Mouse (Mus musculus) lung, embryonic 14.5 days (tissue): ENCODE measurements at regions not wholly inside any gene's neighbourhood (a gene's known extent, or its start where the extent isn't known, plus 50 kb on each side); places are given as distances from the start of the nearest gene placed in this dataset.

Experiments used
- ATAC-seq: fragments of 200-750 bp; cut with Nextera tagmentation; 2 replicates; pipeline ENCODE4 v1.8.0; 2017; ENCODE audit warnings: mild to moderate bottlenecking, moderate TSS enrichment, moderate library complexity; ENCODE audit not compliant: insufficient read depth
- DNase-seq: peaks from one replicate; pipeline ENCODE4 v3.0.0-alpha.2; 2015
- H3K27ac ChIP-seq: fragments of 300-500 bp; sonication (generic); 2 replicates; pipeline ENCODE4 v1.5.1; 2014; ENCODE audit warnings: low read depth, mild to moderate bottlenecking, moderate library complexity
- H3K27me3 ChIP-seq: fragments of 300-500 bp; sonication (generic); 2 replicates; pipeline ENCODE4 v1.6.1; 2014; ENCODE audit warnings: low read length, control low read depth; ENCODE audit not compliant: insufficient read depth
- H3K36me3 ChIP-seq: fragments of 300-500 bp; sonication (generic); 2 replicates; pipeline ENCODE4 v1.6.1; 2014; ENCODE audit warnings: control low read depth; ENCODE audit not compliant: insufficient read depth
- H3K4me1 ChIP-seq: fragments of 300-500 bp; sonication (generic); 2 replicates; pipeline ENCODE4 v1.6.1; 2014; ENCODE audit warnings: antibody characterized with exemption, control low read depth; ENCODE audit not compliant: insufficient read depth
- H3K4me2 ChIP-seq: fragments of 300-500 bp; sonication (generic); 2 replicates; pipeline ENCODE4 v1.6.1; 2014; ENCODE audit warnings: mild to moderate bottlenecking
- H3K4me3 ChIP-seq: fragments of 300-500 bp; sonication (generic); 2 replicates; pipeline ENCODE4 v1.5.1; 2014; ENCODE audit warnings: low read depth, low read length
- H3K9ac ChIP-seq: fragments of 300-500 bp; sonication (generic); 2 replicates; pipeline ENCODE4 v1.6.1; 2014
- H3K9me3 ChIP-seq: fragments of 300-500 bp; sonication (generic); 2 replicates; pipeline ENCODE4 v1.6.1; 2016; ENCODE audit warnings: low read depth, low read length, control low read depth
- CTCF ChIP-seq: IDR thresholded peaks from 2 replicates; pipeline ENCODE4 v1.5.1; 2016; ENCODE audit warnings: antibody characterized with exemption, low read depth
- WGBS: fragments of 180-500 bp; shearing (Covaris S2); extraction: QIAGEN DNeasy Blood & Tissue Kit; methylation state at CpG from one replicate; pipeline ENCODE4 v1.1.7; 2014; 5-methylcytosine and 5-hydroxymethylcytosine counted together

DNA sequence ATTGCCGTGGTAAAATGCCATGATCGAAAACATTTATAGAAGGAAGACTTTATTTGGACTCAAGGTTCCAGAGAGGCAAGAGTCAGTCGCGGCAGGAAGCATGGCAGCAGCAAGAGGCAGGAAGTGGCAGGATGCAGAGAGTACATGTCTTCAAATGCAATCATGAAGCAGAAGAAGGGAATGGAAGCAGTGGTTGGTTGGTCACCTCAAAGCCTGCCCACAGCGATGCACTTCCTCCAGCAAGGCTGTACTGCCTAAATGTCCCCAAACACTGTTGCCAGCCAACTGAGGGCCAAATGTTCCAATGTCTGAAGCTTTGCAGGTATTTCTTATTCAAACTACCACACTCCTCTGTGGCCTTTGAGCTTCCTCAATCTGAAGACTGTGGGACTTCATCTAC is 52.6 kb upstream of the Emx2 start:
- Histone ChIP-seq H3K4me1 (no peaks in the 10 kb centered on the region), H3K27ac (no peak overlapping the region), H3K9me3 (no peaks in the 10 kb centered on the region), H3K36me3 (no peaks in the 10 kb centered on the region), H3K27me3 (0 out of 2 replicates have a peak, but pooled peaks cover 4% of the 10 kb centered on the region), H3K9ac (no peak overlapping the region), H3K4me2 (no peak overlapping the region), H3K4me3 (no peak overlapping the region)
- 83% methylated on average over 5 of the region's 5 CpGs for WGBS
- DNase-seq = no peak
- no peak for TF ChIP-seq CTCF
- no peak for ATAC-seq

GRCm38 (mm10) chr19:59408094-59408493 is 50.1 kb upstream of the Emx2 start:
- no peak for TF ChIP-seq CTCF
- no peak overlapping the region for H3K4me2 ChIP-seq
- DNase-seq (no peak), ATAC-seq (no peak)
- H3K4me3 ChIP-seq = no peak overlapping the region
- H3K27me3 ChIP-seq = no peaks in the 10 kb centered on the region
- H3K27ac ChIP-seq = no peak overlapping the region
- no peak overlapping the region for H3K9ac ChIP-seq
- no peaks in the 10 kb centered on the region for H3K36me3 ChIP-seq
- H3K9me3 ChIP-seq = no peaks in the 10 kb centered on the region
- no peaks in the 10 kb centered on the region for H3K4me1 ChIP-seq
- 74% methylated on average over 2 of the region's 2 CpGs for WGBS
